ENCODE assay signal across 32 mouse cellular contexts in the genomic region with DNA sequence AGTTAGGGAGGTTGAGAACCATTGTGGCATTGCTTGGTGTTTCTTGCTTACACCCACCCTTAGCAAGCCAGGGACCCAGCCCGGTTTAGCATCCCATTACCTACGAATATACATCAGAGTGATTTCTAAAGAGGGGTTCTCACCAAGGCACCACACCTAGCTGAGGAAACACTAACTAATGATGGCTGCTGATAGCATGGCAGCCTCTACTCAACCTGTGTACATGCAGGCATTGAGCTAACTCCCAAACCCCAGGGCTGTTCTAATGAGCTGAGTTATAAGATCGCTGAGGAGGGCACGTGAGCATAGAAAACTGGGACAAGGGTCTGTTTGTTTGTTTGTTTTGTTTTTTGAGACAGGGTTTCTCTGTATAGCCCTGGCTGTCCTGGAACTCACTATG.
"Had no signal": no experiment of that assay in that cellular context is flagged by ENCODE, and none has a peak within 500 bp of the region (broad histone marks: within the 10 kb centered on the region; RNA-seq: fewer than 3 reads in every experiment).

No protein-coding gene starts in this region.

- H3K27me3 ChIP-seq: limb, embryonic 12.5 days; limb, embryonic 13.5 days; limb, embryonic 15.5 days; liver, embryonic 12.5 days; liver, embryonic 13.5 days; liver, embryonic 15.5 days; lung, embryonic 15.5 days; megakaryocyte, embryonic 14.5 days; midbrain, embryonic 12.5 days; midbrain, embryonic 13.5 days; midbrain, embryonic 15.5 days; neural tube, embryonic 12.5 days had no signal

- ATAC-seq: liver, embryonic 12.5 days; liver, postnatal 0 days; lung, postnatal 0 days; midbrain, embryonic 13.5 days; midbrain, embryonic 15.5 days; midbrain, embryonic 16.5 days had no signal

- H3K27ac ChIP-seq: limb, embryonic 10.5 days; limb, embryonic 12.5 days; limb, embryonic 13.5 days; limb, embryonic 15.5 days; liver, embryonic 12.5 days; liver, embryonic 13.5 days; liver, embryonic 14.5 days; liver, embryonic 15.5 days; lung, embryonic 15.5 days; macrophage; midbrain, embryonic 10.5 days; midbrain, embryonic 12.5 days; midbrain, embryonic 13.5 days; midbrain, embryonic 15.5 days; neural tube, embryonic 12.5 days had no signal

- H3K9ac ChIP-seq: limb, embryonic 12.5 days; limb, embryonic 13.5 days; limb, embryonic 15.5 days; liver, embryonic 12.5 days; liver, embryonic 13.5 days; liver, embryonic 14.5 days; liver, embryonic 15.5 days; liver, postnatal 0 days; lung, embryonic 14.5 days; lung, embryonic 15.5 days; midbrain, embryonic 12.5 days; midbrain, embryonic 13.5 days; midbrain, embryonic 15.5 days; neural tube, embryonic 12.5 days had no signal

- H3K4me3 ChIP-seq: limb, embryonic 10.5 days; limb, embryonic 12.5 days; limb, embryonic 13.5 days; limb, embryonic 15.5 days; liver, embryonic 12.5 days; liver, embryonic 13.5 days; liver, embryonic 15.5 days; lung, embryonic 15.5 days; megakaryocyte, embryonic 14.5 days; midbrain, embryonic 10.5 days; midbrain, embryonic 12.5 days; midbrain, embryonic 13.5 days; midbrain, embryonic 15.5 days; myocyte; neural tube, embryonic 12.5 days had no signal

- H3K4me1 ChIP-seq: limb, embryonic 10.5 days; limb, embryonic 12.5 days; limb, embryonic 13.5 days; limb, embryonic 15.5 days; liver, embryonic 12.5 days; liver, embryonic 13.5 days; liver, embryonic 15.5 days; lung, embryonic 15.5 days; megakaryocyte, embryonic 14.5 days; midbrain, embryonic 10.5 days; midbrain, embryonic 12.5 days; midbrain, embryonic 13.5 days; midbrain, embryonic 15.5 days; neural tube, embryonic 12.5 days had no signal

- H3K4me2 ChIP-seq: limb, embryonic 12.5 days; limb, embryonic 13.5 days; limb, embryonic 15.5 days; liver, embryonic 11.5 days; liver, embryonic 12.5 days; liver, embryonic 13.5 days; liver, embryonic 15.5 days; lung, embryonic 14.5 days; lung, embryonic 15.5 days; midbrain, embryonic 11.5 days; midbrain, embryonic 12.5 days; midbrain, embryonic 13.5 days; midbrain, embryonic 15.5 days; neural tube, embryonic 12.5 days had no signal

- DNase-seq: left cerebral cortex, postnatal 4 days; liver; liver, embryonic 13.5 days; liver, postnatal 0 days; lung, adult 18-20 months; lung, adult 2 months; lung, embryonic 14.5 days; lung, postnatal 10 days; lung, postnatal 14 days; lung, postnatal 36 days; lung, postnatal 4 days; midbrain, embryonic 14.5 days had no signal
